Mouse (Mus musculus) large intestine, adult 2 months (tissue): ENCODE data around the gene Mrap. TPM values are rescaled to one million over a fixed set of nuclear protein-coding genes. Genes with fewer than 3 reads are reported as not detected.

ENCODE experiments used
- DNase-seq: peaks from one replicate; pipeline ENCODE4 v3.0.0-alpha.2; 2012; ENCODE audit warnings: low read depth, low spot score
- WGBS: fragments of 180-500 bp; shearing (Covaris S2); methylation state at CpG from one replicate; pipeline ENCODE4 v1.1.7; 2018; 5-methylcytosine and 5-hydroxymethylcytosine counted together
- polyA plus RNA-seq: library from polyadenylated mRNA; depleted of rRNA; stranded (reverse); fragments of >200 nt; gene quantifications from 2 replicates; pipeline ENCODE4 v1.2.3, GENCODE M21; 2012

Mrap gene
- polyA plus RNA-seq, 1 experiment: 7.9 TPM

GRCm38 (mm10) chr16:90747143-90747542 lies 9.1 kb downstream of the Mrap start:
- no peak for DNase-seq
- WGBS: 83% methylated on average over 6 of the region's 6 CpGs

GRCm38 (mm10) chr16:90748169-90748568 lies 10.2 kb downstream of the Mrap start:
- DNase-seq: no peak
- 96% methylated on average over 7 of the region's 7 CpGs for WGBS

DNA sequence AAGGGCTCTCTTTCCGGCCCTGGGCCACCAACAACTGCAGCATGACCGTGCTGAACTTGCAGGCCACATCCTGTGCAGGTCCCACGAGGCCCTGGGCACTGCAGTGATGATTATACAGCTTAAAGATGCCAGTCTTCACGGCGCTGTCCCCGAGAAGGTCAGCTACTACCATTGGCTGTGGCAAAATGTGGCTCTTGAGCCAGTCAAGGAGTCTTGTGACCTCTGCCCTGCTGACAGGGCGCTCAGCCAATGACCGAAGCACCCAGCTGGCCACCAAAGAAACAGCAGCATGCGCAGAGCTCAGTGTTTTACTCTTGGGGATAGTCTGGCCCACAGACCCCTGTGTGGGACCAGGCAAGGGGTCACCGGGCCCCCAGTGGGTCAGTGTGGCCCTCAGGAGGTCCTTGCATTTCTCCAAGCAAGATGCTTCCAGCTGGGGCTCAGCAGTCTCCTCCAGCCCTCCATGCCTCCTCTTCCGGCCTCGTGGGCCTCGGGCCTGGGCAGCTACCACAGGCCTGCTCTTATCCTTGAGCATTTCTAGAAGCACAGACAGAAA lies 15.5 kb downstream of the Mrap start:
- 89% methylated on average over 13 of the region's 13 CpGs for WGBS

GRCm38 (mm10) chr16:90759335-90759734 lies 21.3 kb downstream of the Mrap start:
- 64% methylated on average over 3 of the region's 3 CpGs for WGBS
- DNase-seq: no peak

More for the DNA sequence above, 15.5 kb downstream of the Mrap start:
- no peak for DNase-seq

GRCm38 (mm10) chr16:90760515-90760914 lies 22.5 kb downstream of the Mrap start:
- no peak for DNase-seq

DNA sequence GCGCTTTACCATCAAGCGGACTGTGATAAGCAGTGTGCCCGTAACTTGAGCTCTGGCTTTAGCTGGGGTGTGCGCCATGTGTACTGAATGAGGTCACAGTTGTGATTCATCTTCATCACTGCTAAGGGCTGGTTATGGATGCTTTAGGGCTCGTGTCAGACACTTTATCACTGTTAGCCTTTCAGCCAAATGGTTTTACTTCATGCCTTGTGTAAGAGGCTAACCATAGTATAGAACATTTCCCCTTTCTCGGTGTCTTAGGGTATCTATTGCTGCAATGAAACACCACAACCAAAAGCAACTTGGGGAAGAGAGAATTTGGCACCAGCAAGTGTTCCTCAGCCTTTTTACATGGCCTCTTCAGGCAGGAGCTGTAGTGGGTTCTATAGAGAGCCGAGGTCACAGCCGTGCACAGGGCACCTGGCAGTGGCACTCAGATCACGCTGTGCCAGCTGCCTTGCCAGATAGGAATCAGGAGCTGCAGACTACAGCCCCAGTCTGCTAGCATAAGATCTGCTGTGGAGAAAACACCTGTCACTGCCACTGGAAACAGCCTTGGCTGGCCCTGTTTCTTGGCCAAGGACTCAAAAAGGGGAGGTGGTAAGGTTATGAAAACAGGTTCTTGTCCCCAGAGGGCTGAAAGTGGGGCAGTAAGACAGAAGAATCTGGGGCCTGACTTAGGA lies 27.3 kb downstream of the Mrap start:
- DNase-seq: no peak
- WGBS: 93% methylated on average over 9 of the region's 9 CpGs

More at GRCm38 (mm10) chr16:90760515-90760914, 22.5 kb downstream of the Mrap start:
- 60% methylated on average over 4 of the region's 4 CpGs for WGBS

- no peak for DNase-seq
- 96% methylated on average over 15 of the region's 15 CpGs for WGBS
Observed at GRCm38 (mm10) chr16:90766919-90767454, 29.0 kb downstream of the Mrap start.

GRCm38 (mm10) chr16:90774216-90774615 lies 36.2 kb downstream of the Mrap start:
- WGBS: 90% methylated on average over 12 of the region's 12 CpGs

DNA sequence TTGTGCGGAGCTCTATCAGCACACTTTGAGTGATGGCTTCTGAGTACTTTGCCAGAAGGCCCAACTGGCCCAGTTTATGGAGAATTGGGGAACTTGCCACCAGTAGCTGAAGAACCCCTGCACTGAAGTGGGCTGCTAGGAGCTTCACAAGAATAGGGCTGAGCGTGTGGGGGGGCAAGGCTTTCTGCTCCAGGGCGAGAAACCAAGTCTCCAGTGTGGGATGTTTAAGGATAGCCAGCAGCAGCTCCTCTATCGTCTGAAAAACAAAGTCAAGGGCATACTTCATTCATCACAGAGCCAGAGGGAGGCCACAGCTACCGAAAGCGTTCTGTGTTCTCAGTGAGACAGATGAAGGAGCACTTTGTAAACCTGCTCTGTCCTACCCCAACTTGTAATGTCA lies 36.6 kb downstream of the Mrap start:
- no peak for DNase-seq
- 92% methylated on average over 6 of the region's 6 CpGs for WGBS

More at GRCm38 (mm10) chr16:90774216-90774615, 36.2 kb downstream of the Mrap start:
- no peak for DNase-seq

- 81% methylated on average over 10 of the region's 10 CpGs for WGBS
Observed at GRCm38 (mm10) chr16:90775946-90776520, 38.0 kb downstream of the Mrap start.

GRCm38 (mm10) chr16:90779783-90780182 lies 41.8 kb downstream of the Mrap start:
- 17% methylated on average over 11 of the region's 11 CpGs for WGBS
- DNase-seq: peak; percentile 8

More at GRCm38 (mm10) chr16:90775946-90776520, 38.0 kb downstream of the Mrap start:
- DNase-seq: no peak

GRCm38 (mm10) chr16:90783302-90783701 lies 45.3 kb downstream of the Mrap start:
- DNase-seq: no peak
- WGBS: 89% methylated on average over 11 of the region's 11 CpGs

- no peak for DNase-seq
- WGBS: 59% methylated on average over 4 of the region's 4 CpGs
Observed at GRCm38 (mm10) chr16:90785257-90785656, 47.2 kb downstream of the Mrap start.

DNA sequence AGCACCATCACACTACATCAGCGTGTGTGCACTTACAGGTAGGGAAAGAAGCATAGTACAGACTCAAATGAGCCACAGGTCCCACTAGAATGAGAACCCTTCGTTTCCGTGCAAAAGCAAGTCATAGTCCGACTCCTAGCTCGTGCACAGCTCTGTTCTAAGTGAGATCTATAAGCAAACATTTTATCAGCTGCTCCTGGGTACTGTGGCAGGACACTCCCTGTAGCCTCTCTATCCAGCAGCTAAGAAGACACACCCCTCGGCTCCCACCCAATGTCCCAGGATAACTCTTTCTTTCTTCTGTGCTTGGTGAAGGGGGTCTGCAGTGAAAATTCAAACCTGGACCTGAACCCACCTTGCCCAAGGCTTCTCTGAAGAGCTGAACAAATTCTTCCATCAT lies 50.6 kb downstream of the Mrap start:
- 85% methylated on average over 6 of the region's 6 CpGs for WGBS
- DNase-seq: no peak

DNA sequence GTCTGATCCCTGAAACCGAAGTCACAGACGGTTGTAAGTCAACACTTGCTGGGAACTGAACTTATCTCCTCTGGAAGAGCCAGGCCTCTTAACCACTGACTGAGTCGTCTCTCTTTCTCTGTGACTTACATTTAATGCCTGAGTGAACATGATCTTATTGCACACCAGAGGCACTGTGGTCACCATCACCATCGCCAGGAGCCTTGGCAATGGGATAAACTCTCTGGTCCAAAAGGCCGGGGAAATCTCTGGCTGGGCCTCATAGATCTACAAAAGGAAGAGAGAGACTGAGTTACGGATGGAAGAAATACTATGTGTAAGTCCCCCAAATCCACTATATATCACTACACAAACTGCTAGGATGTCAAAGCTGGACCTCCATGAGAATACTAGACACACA lies 52.9 kb downstream of the Mrap start:
- no peak for DNase-seq
- WGBS: 93% methylated on average over 6 of the region's 6 CpGs

DNA sequence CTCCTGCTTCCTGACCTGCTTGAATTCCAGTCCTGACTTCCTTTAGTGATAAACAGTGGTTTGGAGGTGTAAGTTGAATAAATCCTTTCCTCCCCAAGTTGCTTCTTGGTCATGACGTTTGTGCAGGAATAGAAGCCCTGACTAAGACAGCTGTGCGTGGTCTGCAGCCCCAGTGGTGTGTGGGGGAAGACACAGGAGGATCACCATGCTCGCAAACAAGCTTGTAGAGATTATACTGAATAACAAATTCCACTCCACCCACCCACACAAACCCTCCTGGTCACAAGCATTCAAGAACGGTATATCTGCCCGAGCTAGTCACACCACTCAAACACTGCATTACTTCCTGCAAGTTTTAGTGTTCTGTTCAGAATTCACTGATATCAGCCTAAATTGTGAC lies 54.1 kb downstream of the Mrap start:
- WGBS: 82% methylated on average over 5 of the region's 5 CpGs
- DNase-seq: no peak

DNA sequence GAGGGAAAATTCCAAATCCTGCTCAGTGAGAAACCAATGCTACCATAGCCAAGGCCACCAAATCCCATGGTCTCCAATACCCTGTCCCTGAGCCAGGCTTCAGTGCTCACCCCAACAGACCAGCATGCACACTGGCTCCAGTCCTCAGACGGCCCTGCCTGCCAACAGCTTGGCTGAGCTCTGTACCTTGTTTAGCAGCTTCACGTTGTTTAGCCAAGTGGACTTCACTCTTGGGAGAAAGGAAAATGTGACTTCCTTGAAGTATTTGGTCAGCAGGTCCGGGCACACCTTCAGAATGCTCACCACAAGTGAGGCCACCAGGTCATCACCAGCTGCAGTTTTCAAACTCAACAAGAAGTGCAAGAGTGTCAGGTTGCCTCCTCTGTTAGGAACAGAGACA lies 54.5 kb downstream of the Mrap start:
- DNase-seq: no peak

GRCm38 (mm10) chr16:90794708-90795107 lies 56.7 kb downstream of the Mrap start:
- DNase-seq: no peak

More for the DNA sequence above, 54.5 kb downstream of the Mrap start:
- 63% methylated on average over 3 of the region's 3 CpGs for WGBS

- no peak for DNase-seq
- WGBS: 89% methylated on average over 8 of the region's 8 CpGs
Observed at GRCm38 (mm10) chr16:90798446-90798845, 60.4 kb downstream of the Mrap start.

DNA sequence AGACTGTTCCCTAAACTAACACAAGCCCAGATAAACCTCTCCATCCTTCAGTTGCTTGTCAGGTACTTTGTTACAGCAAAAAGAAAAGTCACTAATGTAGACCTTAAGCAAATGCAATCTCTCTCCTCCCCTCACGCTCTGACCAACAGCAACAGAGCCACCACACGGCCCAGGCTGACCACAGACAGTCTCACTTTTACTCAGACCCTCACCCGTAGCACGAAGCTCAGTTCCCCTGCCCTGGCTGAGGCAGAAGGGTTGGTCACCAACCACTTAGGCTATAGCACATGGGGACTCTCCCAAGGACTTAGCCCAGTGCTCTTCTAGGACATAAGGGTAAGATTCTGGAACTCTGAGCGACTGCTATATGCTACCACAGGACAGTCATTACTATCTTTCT lies 60.8 kb downstream of the Mrap start:
- 94% methylated on average over 5 of the region's 5 CpGs for WGBS
- DNase-seq: no peak
